Mouse (Mus musculus) 3134 (cell line): ENCODE measurements around the gene Tiam2.

Source experiments
- DNase-seq: peaks from one replicate; pipeline ENCODE4 v3.0.0-alpha.2; 2011; ENCODE audit warnings: low spot score; ENCODE audit not compliant: insufficient read length; ENCODE audit errors: extremely low read depth

Gene Tiam2

GRCm38 (mm10) chr17:3490216-3490895 is 164.0 kb downstream of the Tiam2 start:
- no peak for DNase-seq

GRCm38 (mm10) chr17:3491065-3491464 is 164.7 kb downstream of the Tiam2 start:
- DNase-seq, result no peak

DNA sequence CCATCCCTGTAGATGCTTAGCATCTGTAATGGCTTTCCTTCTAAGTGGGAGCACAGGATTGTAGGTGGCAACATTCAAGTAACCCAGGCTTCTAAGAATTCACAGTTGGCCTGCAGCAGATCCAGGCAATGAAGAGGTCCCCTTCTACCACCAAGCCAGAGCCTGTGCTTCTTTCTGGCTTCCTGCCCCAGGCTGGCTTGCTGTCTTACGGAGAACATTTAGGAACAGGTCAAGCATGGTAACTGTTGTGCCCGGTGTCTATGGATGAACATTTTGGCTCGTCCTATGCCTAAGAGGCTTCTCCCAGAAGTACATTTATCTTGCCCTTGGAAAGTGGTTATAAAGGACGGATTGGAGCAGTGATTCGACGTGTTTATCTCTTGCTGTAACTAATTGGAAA is 165.3 kb downstream of the Tiam2 start:
- no peak for DNase-seq

GRCm38 (mm10) chr17:3495576-3495975 is 169.2 kb downstream of the Tiam2 start:
- DNase-seq, result no peak

- no peak for DNase-seq
These were observed 169.7 kb downstream of the Tiam2 start for GRCm38 (mm10) chr17:3496080-3496479.

- no peak for DNase-seq
These were observed 171.7 kb downstream of the Tiam2 start for GRCm38 (mm10) chr17:3498086-3498485.

GRCm38 (mm10) chr17:3498580-3498979 is 172.2 kb downstream of the Tiam2 start:
- DNase-seq, result no peak

DNA sequence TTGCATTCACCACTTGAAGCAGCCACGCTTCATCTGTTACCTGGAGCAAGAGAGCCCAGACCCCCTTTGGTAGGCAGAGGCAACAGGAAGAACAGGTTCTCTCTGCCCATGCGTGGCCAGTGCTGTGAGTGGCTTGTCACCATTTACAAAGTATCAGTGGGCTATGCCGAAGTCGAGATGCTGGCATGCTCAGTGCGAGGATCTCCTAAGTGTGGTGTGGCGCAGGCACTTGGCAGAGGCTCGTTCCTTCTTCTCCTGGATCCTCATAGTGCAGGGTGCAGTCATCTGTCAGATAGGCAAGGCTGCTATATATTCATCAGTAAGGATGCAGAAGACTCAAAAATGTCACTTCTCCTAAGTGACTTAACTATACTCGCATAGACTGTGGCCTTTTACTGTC is 173.1 kb downstream of the Tiam2 start:
- DNase-seq, result no peak

DNA sequence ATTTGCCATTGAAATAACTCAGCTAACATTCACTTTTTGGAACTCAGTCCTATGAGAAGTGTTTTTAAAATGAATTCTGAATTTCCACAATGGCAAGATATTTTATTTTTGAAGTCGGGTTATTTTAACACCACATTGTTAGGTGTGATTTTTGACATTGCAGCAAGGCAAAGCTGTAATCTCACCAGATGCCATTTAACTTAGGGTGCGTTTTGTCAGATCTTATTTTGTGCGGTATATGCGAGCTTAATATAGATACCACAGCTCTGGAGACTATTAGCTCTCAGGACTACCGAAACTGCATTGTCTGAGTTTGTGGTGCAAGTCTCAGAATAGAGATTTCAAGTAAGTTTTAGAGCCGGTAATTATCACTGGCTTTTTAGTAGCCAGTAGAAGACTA is 173.7 kb downstream of the Tiam2 start:
- DNase-seq, result no peak

GRCm38 (mm10) chr17:3500936-3501335 is 174.6 kb downstream of the Tiam2 start:
- no peak for DNase-seq

DNA sequence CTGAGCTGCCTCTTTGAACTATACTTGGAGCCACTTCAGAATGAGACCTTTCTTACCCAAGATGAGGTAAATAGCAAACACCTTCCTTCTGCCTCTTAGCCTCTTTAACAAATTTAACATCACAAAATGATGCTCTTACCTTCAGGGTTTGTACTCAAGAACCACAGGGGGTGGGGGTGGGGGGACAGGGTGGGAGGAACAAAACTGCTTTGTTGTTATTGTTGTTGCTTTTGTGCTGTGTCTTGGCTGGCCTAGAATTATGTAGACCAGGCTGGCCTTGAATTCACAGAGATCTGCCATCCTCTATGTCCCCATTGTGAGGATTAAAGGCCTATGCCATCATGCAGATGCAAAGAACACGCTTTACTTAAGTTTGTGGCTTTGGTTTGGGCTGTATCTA is 179.3 kb downstream of the Tiam2 start:
- DNase-seq, result no peak

DNA sequence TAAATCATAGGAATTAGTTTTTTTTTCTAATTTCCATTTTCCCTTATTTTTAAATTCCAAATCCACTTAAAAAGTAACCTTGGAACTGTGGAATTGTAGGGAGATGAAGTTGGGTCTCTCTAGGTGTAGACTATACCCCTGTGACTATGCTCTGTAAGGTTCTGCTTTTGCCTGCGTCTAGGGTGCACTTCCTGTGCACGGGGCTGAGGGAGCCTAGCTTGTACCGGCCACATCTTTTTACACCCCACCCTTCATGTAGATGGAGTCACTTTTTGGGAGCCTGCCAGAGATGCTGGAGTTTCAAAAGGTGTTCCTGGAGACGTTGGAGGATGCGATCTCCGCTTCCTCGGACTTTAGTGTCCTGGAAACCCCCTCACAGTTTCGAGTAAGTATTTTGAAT is 180.1 kb downstream of the Tiam2 start:
- DNase-seq, result no peak

DNA sequence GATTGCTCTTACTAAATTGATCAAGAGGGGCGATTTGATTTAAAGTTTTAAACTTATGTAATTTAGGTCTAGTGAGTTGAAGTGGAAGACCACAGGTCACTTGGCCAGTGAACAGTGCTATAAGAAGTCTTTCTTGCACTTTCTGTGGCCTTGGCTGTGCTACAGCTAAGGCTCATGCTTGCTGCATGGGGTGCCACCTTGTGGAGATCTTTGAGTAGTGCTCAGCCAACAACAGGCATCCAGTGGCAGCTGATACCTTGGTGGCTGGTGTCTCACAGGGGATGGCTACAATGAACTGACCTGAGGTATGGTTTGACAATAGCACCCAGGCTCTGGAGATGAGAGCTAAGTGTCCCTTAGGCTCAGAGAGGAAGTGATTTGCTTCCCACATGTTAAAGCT is 183.5 kb downstream of the Tiam2 start:
- DNase-seq, result no peak

DNA sequence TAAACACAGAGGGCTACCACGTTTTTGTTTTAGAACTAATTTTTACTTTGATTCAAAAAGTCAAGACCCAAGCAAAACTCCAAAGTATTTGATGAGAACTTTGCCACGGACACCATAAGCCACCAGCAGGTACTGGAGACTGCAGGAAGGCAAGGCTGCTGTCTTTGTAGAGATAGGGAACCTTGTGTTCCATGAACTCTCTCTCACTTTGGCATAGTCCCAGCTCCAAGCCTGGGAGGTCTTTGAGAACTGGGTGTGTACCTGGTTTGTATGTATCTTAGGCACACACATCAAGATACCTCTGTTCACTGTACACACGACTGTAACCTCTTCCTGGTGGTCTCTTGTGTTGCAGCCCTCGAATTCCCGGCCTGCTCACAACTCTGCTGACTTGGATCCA is 187.9 kb downstream of the Tiam2 start:
- DNase-seq, result no peak

GRCm38 (mm10) chr17:3515851-3516250 is 189.5 kb downstream of the Tiam2 start:
- DNase-seq, result no peak

DNA sequence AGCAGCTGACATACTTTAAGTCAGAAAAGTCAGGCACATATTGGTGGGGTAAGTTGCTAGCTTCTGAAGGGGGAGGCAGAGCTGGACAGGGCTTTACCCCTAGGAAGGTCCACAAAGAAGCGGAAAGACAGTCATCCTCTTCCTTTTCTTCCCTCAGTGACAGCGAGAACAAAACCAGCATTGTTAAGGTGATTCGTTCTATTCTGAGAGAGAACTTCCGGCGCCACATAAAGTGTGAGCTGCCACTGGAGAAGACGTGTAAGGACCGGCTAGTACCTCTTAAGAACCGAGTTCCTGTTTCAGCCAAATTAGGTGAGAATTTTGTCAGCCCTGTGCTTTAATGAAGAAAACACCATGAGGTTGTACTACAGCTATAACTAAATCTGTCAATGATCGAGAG is 190.0 kb downstream of the Tiam2 start:
- no peak for DNase-seq

- no peak for DNase-seq
These were observed 194.0 kb downstream of the Tiam2 start for GRCm38 (mm10) chr17:3520344-3520743.

GRCm38 (mm10) chr17:3527841-3528471 is 201.6 kb downstream of the Tiam2 start:
- DNase-seq, result no peak

DNA sequence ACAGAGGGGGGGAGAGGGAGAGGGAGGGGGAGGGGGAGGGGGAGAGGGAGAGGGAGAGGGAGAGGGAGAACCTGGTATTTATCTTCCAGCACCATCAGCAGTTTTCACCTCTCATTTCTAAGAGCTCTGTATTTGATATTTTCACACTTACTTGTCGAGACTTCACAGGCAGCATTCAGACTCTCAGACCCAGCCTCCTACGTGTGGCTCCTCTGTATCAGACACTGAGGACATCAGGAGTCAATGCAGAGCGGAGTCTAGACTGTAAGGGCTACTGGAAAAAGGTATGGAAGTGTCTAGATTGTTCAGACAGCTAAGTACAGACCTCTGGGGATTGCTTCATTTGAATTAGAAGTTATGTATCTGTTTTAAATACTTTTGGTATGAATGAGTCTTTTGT is 203.2 kb downstream of the Tiam2 start:
- DNase-seq, result no peak

DNA sequence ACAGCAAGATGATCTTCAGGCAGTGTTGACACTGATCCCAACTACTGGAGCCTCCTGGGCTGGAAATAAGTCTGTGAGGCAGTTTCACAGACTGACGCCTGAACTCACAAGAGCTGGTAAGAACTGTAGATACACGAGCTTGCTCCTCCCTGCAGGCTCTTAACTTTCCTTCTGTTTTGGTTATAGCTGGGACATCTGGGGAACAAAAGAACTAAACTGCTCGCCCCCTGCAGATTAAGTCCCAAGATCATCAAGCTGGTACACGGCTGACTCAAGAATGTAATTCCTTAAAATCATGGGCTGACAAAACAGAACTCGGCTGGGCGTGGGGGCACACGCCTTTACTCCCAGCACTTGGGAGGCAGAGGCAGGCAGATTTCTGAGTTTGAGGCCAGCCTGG is 204.2 kb downstream of the Tiam2 start:
- no peak for DNase-seq

DNA sequence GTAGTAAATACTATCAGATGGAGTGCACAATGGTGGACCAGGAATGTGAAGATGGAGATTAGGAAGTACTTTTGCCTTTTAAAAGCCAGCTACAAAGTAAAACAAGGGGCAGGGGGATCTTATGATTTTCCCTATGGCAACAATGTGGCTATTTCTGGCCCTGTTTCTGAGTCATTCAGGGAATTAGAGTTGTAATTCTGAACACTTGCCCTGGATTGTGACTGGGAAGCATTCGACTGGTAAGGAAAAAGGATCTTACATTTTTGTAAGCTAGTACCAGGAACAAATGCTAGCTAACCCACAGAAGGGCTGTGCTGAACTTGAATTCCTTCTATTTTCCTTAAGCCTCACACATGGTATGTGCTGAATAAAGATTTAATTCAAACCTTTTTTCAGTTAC is 205.3 kb downstream of the Tiam2 start:
- no peak for DNase-seq

- no peak for DNase-seq
These were observed 205.9 kb downstream of the Tiam2 start, which contains the start of gene Cldn20 for GRCm38 (mm10) chr17:3532254-3532653. Gene Cldn20 (plus strand): TSS chr17:3532554.

GRCm38 (mm10) chr17:3533425-3533824 is 207.1 kb downstream of the Tiam2 start:
- DNase-seq, result no peak
